Mouse (Mus musculus): ENCODE results near the gene Wtap. TPM values are rescaled to one million over a fixed set of nuclear protein-coding genes. Genes with fewer than 3 reads are reported as not detected.
"Not testable (repeated sequence)": the region's sequence is repeated elsewhere in the genome, so short reads cannot be mapped to it uniquely, and the experiment has no call there.

Gene Wtap
- polyA plus RNA-seq (2016; fragmentation: Nextera tagmentation; extraction: Ambion mirVana): 60.6 and 64.4 TPM in 2 replicates

DNA sequence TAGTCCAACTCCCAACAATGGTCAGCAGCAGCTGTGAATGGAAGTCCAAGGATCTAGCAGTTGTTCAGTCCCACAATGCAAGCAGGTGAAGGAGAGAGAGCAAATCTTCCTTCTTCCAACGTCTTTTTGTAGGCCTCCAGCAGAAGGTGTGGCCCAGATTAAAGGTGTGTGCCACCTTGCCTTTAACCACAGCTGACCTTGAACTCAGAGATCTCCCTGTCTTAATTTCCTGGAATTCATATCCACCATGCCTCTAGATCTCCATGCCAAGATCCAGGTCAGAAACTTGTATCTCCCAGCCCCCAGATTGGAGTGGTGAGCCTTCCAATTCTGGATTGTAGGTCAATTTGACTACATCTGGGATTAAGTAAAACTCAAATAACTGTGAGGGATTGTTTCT, at the start of gene Wtap:
TSS of gene Wtap (minus strand) at position 101 of the 400 bp plus-strand sequence.
- H3K4me2 ChIP-seq: peak within 1 kb of the TSS; percentile 80
- peaks cover under 1% of the 10 kb centered on the region for H3K36me3 ChIP-seq
- 0 out of 2 replicates have a peak, but pooled peaks cover 3% of the 10 kb centered on the region for H3K27me3 ChIP-seq (replicated peaks)
- ATAC-seq: no peak
- H3K4me1 ChIP-seq: peaks cover 23% of the 10 kb centered on the region
- peak within 1 kb of the TSS; percentile 100 for H3K9ac ChIP-seq
- no peaks in the 10 kb centered on the region for H3K9me3 ChIP-seq (replicated peaks)
- H3K4me3 ChIP-seq: peak within 1 kb of the TSS; percentile 99
- WGBS (ENCODE audit: insufficient replicate concordance): 67% methylated on average over 1 of the region's 1 CpGs
- H3K27ac ChIP-seq: peak within 1 kb of the TSS; percentile 99

DNA sequence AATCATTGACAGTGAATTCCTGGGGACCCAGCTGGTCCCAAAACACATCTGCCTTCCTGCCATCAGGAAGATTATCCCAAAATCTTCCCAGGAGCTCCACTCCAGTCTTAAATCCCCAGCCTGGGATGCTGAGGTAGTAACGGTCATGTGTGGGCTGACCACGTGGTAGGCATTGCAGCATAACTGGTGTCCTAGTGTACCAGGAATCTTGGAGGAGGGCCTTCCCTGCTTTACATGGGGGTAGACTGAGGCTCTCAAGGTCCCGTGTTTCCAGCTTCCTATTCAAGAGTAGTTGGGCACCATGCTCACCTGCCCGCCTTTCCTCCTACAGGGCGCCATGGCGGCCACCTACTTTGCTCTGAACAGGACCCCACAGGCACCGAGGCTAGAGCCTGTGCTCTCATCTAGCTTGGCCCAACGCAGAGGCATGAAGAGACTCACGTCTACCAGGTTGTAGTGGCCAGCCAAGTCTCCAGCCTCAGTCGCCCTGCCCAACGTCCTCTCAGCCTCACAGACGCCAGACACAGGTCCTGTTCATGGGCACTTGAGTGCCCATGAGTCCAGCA, 42.7 kb upstream of the Wtap start:
- 78% methylated on average over 4 of the region's 12 CpGs for WGBS (ENCODE audit: insufficient replicate concordance)
- H3K9me3 ChIP-seq (replicated peaks); H3K27ac ChIP-seq; H3K36me3 ChIP-seq; H3K4me2 ChIP-seq; ATAC-seq; H3K4me3 ChIP-seq; H3K9ac ChIP-seq; H3K27me3 ChIP-seq (replicated peaks); H3K4me1 ChIP-seq: not testable (repeated sequence)

DNA sequence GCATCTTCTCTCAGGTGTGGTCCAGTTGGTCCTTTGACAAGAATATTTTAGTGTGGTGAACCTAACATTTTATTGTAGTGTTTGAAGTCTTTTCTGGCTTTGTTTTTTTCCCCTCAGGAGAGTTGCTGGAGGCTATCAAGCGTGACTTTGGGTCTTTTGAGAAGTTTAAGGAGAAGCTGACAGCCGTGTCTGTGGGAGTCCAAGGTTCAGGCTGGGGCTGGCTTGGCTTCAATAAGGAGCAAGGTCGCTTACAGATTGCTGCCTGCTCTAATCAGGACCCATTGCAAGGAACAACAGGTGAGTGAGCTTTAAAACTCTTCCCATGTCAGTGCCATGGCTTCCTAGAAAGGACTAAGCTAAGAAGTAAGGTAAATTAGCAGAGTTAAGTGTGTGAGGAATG, 19.3 kb upstream of the Wtap start:
- peaks cover 61% of the 10 kb centered on the region for H3K36me3 ChIP-seq
- H3K27me3 ChIP-seq (replicated peaks): no peaks in the 10 kb centered on the region
- WGBS (ENCODE audit: insufficient replicate concordance): 74% methylated on average over 3 of the region's 3 CpGs

DNA sequence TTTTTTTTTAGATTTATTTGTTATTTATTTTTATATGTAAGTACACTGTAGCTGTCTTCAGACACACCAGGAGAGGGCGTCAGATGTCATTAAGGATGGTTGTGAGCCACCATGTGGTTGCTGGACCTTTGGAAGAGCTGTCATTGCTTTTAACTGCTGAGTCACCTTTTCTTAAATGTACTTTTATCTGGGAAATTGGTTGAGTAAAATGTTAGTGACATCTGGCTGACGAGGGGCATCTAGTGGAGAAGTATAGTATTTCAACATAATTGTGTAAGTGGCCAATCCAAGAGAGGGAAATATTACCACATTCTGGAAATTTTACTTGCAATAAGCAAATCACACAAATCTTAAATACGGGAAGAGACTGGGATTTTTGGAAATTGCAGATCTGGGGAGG, 15.9 kb upstream of the Wtap start:
- Histone ChIP-seq H3K4me1 (peaks cover 33% of the 10 kb centered on the region), H3K9ac (no peak overlapping the region), H3K4me3 (no peak overlapping the region), H3K36me3 (peaks cover 45% of the 10 kb centered on the region), H3K4me2 (no peak overlapping the region), H3K27ac (no peak overlapping the region), H3K9me3 (replicated peaks) (no peaks in the 10 kb centered on the region), H3K27me3 (replicated peaks) (no peaks in the 10 kb centered on the region)
- WGBS (ENCODE audit: insufficient replicate concordance): 28% methylated on average over 3 of the region's 3 CpGs
- no peak for ATAC-seq

More for the DNA sequence above, 19.3 kb upstream of the Wtap start:
- H3K9me3 ChIP-seq (replicated peaks): no peaks in the 10 kb centered on the region
- no peak overlapping the region for H3K27ac ChIP-seq
- H3K4me2 ChIP-seq: no peak overlapping the region
- H3K9ac ChIP-seq: no peak overlapping the region
- ATAC-seq: no peak
- no peak overlapping the region for H3K4me3 ChIP-seq
- peaks cover 19% of the 10 kb centered on the region for H3K4me1 ChIP-seq

DNA sequence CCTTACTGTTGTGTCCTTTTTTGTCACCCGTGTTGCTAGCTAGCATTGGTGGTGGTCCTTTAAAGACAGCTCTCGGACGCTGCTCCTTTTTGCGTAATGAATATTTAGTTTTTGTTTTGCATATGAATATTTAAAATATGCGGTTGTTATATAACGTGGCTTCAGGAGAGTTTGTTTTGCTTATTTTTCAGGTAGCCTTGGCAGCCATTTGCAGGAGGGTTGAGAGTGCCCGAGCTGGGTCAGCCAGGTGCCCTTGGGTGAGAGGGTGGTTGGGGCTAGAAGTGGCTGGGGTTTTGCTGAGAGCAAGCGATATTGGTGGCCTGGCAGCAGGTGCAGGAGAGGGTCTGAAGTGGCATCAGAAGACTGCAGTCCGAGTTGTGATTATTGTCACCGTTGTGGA, 14.6 kb upstream of the Wtap start:
- Histone ChIP-seq H3K4me1 (peaks cover 33% of the 10 kb centered on the region), H3K36me3 (peaks cover 32% of the 10 kb centered on the region), H3K4me2 (peak overlapping the region; percentile 93), H3K27me3 (replicated peaks) (no peaks in the 10 kb centered on the region), H3K4me3 (peak overlapping the region; percentile 88), H3K9me3 (replicated peaks) (no peaks in the 10 kb centered on the region), H3K9ac (peak overlapping the region; percentile 89), H3K27ac (peak overlapping the region; percentile 94)
- 3% methylated on average over 10 of the region's 10 CpGs for WGBS (ENCODE audit: insufficient replicate concordance)
- ATAC-seq: no peak

GRCm38 (mm10) chr17:13007730-13008425, 13.9 kb upstream of the Wtap start:
- no peaks in the 10 kb centered on the region for H3K27me3 ChIP-seq (replicated peaks)
- no peaks in the 10 kb centered on the region for H3K9me3 ChIP-seq (replicated peaks)
- peak overlapping the region; percentile 88 for H3K4me3 ChIP-seq
- under 1% methylated on average over 73 of the region's 76 CpGs for WGBS (ENCODE audit: insufficient replicate concordance)
- H3K4me2 ChIP-seq: peak overlapping the region; percentile 93
- peak overlapping the region; percentile 94 for H3K27ac ChIP-seq
- peaks cover 33% of the 10 kb centered on the region for H3K4me1 ChIP-seq
- peak overlapping the region; percentile 89 for H3K9ac ChIP-seq
- peak; percentile 98 for ATAC-seq
- H3K36me3 ChIP-seq: peaks cover 25% of the 10 kb centered on the region

DNA sequence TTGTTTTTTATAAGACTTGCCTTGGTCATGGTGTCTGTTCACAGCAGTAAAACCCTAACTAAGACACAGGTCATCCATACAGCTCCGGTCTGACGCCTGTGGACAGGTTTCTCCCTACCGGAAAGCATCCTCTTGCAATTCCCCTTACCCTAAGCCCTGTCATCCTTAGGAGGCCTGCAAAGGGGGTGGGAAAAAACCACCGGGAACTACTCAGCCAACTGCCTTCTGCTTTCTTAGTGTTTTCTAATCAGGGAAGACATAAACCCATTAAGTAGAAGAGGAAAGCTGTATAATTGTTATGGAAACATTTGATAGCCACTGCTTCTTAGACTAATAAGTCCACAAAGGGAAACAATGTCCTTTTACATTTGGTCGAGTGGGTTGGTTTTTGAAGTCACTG, 13.0 kb upstream of the Wtap start:
- H3K27me3 ChIP-seq (replicated peaks): no peaks in the 10 kb centered on the region
- H3K4me1 ChIP-seq: peaks cover 33% of the 10 kb centered on the region
- H3K9me3 ChIP-seq (replicated peaks): no peaks in the 10 kb centered on the region
- H3K4me3 ChIP-seq: peak overlapping the region; percentile 88
- no peak for ATAC-seq
- peak overlapping the region; percentile 63; the same call in 1 of the 2 replicates for H3K9ac ChIP-seq
- H3K27ac ChIP-seq: peak overlapping the region; percentile 41; the same call in 1 of the 2 replicates
- H3K36me3 ChIP-seq: peaks cover 16% of the 10 kb centered on the region
- H3K4me2 ChIP-seq: peak overlapping the region; percentile 93
- WGBS (ENCODE audit: insufficient replicate concordance): 53% methylated on average over 5 of the region's 5 CpGs

GRCm38 (mm10) chr17:13006546-13006945, 12.6 kb upstream of the Wtap start, which contains the start of gene Sod2:
Sod2 (plus strand) TSS chr17:13006846.
- Histone ChIP-seq H3K4me2 (peak within 1 kb of the TSS; percentile 93), H3K4me1 (peaks cover 33% of the 10 kb centered on the region), H3K36me3 (peaks cover 13% of the 10 kb centered on the region), H3K9ac (peak within 1 kb of the TSS; percentile 89; the same call in 1 of the 2 replicates), H3K4me3 (peak within 1 kb of the TSS; percentile 88), H3K27ac (peak within 1 kb of the TSS; percentile 94)
- not testable (repeated sequence) for ATAC-seq; H3K27me3 ChIP-seq (replicated peaks); H3K9me3 ChIP-seq (replicated peaks)
- 92% methylated on average over 2 of the region's 2 CpGs for WGBS (ENCODE audit: insufficient replicate concordance)

DNA sequence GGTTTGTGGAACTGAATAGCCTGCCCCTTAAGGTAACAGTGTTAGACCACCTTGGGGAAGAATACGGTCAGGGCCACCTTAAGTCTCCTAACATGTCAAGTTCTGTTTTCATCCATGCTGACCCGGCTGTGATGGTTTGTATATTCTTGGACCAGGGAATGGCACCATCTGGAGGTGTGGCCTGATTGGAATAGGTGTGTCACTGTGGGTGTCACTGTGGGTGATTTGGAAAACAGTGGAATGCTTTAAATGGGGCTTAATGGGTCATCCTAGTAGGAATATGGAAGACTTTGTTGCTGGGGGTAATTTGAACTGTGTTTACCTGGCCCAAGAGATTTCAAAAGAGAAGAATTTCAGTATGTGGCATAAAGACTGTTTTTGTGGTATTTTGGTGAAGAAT, 10.5 kb upstream of the Wtap start:
- WGBS (ENCODE audit: insufficient replicate concordance): 73% methylated on average over 2 of the region's 2 CpGs
- H3K4me3 ChIP-seq; ATAC-seq; H3K36me3 ChIP-seq; H3K4me2 ChIP-seq; H3K27me3 ChIP-seq (replicated peaks); H3K27ac ChIP-seq; H3K9me3 ChIP-seq (replicated peaks); H3K9ac ChIP-seq: not testable (repeated sequence)
- peaks cover 24% of the 10 kb centered on the region for H3K4me1 ChIP-seq

- ATAC-seq; H3K27ac ChIP-seq; H3K27me3 ChIP-seq (replicated peaks); H3K36me3 ChIP-seq; H3K9me3 ChIP-seq (replicated peaks); H3K9ac ChIP-seq; H3K4me3 ChIP-seq; H3K4me2 ChIP-seq: not testable (repeated sequence)
- H3K4me1 ChIP-seq: peaks cover 10% of the 10 kb centered on the region
- WGBS (ENCODE audit: insufficient replicate concordance): 84% methylated on average over 5 of the region's 5 CpGs
Measured at GRCm38 (mm10) chr17:13002243-13002642, 8.3 kb upstream of the Wtap start.

GRCm38 (mm10) chr17:12999069-12999468, 5.1 kb upstream of the Wtap start:
- Histone ChIP-seq H3K27ac (no peak overlapping the region), H3K4me1 (0 out of 2 replicates have a peak, but pooled peaks cover under 1% of the 10 kb centered on the region), H3K27me3 (replicated peaks) (0 out of 2 replicates have a peak, but pooled peaks cover 3% of the 10 kb centered on the region), H3K4me3 (no peak overlapping the region), H3K9ac (no peak overlapping the region), H3K36me3 (no peaks in the 10 kb centered on the region), H3K9me3 (replicated peaks) (no peaks in the 10 kb centered on the region), H3K4me2 (no peak overlapping the region)
- WGBS (ENCODE audit: insufficient replicate concordance): 65% methylated on average over 6 of the region's 6 CpGs
- no peak for ATAC-seq

- Histone ChIP-seq H3K27ac (no peak overlapping the region), H3K27me3 (replicated peaks) (0 out of 2 replicates have a peak, but pooled peaks cover 3% of the 10 kb centered on the region), H3K4me1 (0 out of 2 replicates have a peak, but pooled peaks cover 8% of the 10 kb centered on the region), H3K9ac (no peak overlapping the region), H3K36me3 (no peaks in the 10 kb centered on the region), H3K9me3 (replicated peaks) (no peaks in the 10 kb centered on the region), H3K4me3 (no peak overlapping the region), H3K4me2 (no peak overlapping the region)
- ATAC-seq: no peak
- WGBS (ENCODE audit: insufficient replicate concordance): 67% methylated on average over 5 of the region's 5 CpGs
Measured at GRCm38 (mm10) chr17:12997890-12998289, 3.9 kb upstream of the Wtap start.

Data from liver, embryonic 12.5 days (tissue).